Mouse (Mus musculus): ENCODE measurements at regions not wholly inside any gene's neighbourhood (a gene's known extent, or its start where the extent isn't known, plus 50 kb on each side); places are given as distances from the start of the nearest gene placed in this dataset.

DNA sequence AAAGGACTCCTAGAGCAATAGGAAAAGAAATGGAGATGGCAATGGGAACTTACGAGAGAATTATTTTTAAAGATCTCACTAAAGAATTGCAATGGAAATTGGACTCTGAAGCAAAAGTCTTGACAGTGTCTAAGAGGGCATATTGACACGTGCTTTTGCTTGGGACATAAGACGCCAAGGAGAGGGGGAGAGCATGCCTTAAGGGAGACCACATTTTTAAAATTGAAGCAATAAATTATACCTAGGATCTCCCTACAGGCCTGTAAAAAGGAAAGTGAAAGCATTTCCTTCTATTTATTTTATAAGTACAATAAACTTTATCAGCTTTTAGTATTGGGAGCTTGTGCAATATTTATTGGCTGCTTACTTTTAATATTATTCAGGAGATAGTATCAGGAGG is 175.5 kb upstream of the Gap43 start:
- no peak for TF ChIP-seq POLR2A (IDR thresholded peaks at IDR 0.05; ENCODE audit: borderline replicate concordance, insufficient read depth, low read length)
- no peak for TF ChIP-seq CTCF (IDR thresholded peaks at IDR 0.05; ENCODE audit: borderline replicate concordance, insufficient read depth, low read depth, low read length)

Data from cerebellum, adult 2 months (tissue).